Mouse (Mus musculus): ENCODE data around the gene Apol6. TPM values are rescaled to one million over a fixed set of nuclear protein-coding genes. Genes with fewer than 3 reads are reported as not detected.
A peak's percentile ranks its signal among the peaks of the same experiment; 100 is the strongest.

Gene Apol6
- polyA plus RNA-seq, 1 experiment from 2014 or later, result not detected

DNA sequence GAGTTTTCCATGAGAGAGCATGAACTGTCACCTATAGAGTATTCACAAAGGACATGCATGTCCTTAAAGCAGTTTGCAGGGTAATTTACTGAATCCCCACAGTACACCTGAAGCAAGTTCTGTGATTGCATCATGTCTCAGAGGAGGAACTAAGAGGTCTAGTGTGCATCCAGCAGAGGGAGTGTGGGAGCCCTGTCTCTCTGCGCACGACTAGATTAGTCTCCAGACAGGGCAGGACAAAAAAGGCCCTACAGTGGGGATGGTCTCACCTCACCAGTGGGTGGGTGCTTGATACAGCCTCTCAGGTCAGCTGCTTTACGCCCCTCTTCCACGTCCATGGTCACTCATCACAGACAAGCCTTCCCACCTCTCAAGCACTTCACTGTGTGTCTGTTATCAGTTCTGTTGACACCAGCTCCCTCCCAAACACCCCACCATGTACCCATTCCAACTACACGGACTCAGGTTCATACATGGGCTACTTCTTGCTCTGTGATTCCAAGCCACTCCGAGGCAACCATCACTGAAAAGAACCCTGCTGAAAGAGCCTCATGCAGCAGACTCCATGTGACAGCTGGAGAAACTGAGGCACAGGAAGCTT, 25.7 kb upstream of the Apol6 start:
- no peak overlapping the region for H3K4me2 ChIP-seq (replicated peaks)
- no peak overlapping the region for H3K9ac ChIP-seq (replicated peaks)
- no peaks in the 10 kb centered on the region for H3K9me3 ChIP-seq
- no peaks in the 10 kb centered on the region for H3K36me3 ChIP-seq
- H3K4me3 ChIP-seq, result no peak overlapping the region
- WGBS, result 63% methylated on average over 6 of the region's 6 CpGs
- no peaks in the 10 kb centered on the region for H3K27me3 ChIP-seq
- 0 out of 2 replicates have a peak, but pooled peaks have one; percentile 35 for ATAC-seq (replicated peaks)
- H3K4me1 ChIP-seq, result peaks cover 5% of the 10 kb centered on the region
- no peak overlapping the region for H3K27ac ChIP-seq (replicated peaks)

DNA sequence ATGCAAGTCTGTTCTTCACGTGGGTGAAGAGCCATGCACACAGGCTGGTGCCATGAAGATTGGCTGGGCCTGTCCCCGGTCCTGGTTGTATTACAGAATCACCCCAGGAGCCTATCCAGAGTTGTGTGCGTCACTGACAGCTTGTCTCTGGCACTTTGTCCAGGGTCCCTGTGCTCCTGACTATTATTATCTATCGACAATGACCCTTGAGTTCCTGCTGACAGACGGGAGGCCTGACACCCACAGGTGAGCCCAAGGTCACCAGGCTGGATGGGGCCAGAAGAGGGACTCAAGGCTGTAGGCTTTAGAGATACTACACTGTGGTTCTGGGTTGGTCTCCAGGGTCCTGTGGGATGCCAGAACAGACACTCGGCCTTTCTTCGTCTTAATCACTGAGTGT, 25.0 kb upstream of the Apol6 start:
- no peaks in the 10 kb centered on the region for H3K36me3 ChIP-seq
- no peak for ATAC-seq (replicated peaks)
- no peaks in the 10 kb centered on the region for H3K9me3 ChIP-seq
- no peak overlapping the region for H3K4me3 ChIP-seq
- no peak overlapping the region for H3K4me2 ChIP-seq (replicated peaks)
- no peak overlapping the region for H3K27ac ChIP-seq (replicated peaks)
- H3K27me3 ChIP-seq, result no peaks in the 10 kb centered on the region
- H3K4me1 ChIP-seq, result no peaks in the 10 kb centered on the region
- 91% methylated on average over 7 of the region's 7 CpGs for WGBS
- no peak overlapping the region for H3K9ac ChIP-seq (replicated peaks)

DNA sequence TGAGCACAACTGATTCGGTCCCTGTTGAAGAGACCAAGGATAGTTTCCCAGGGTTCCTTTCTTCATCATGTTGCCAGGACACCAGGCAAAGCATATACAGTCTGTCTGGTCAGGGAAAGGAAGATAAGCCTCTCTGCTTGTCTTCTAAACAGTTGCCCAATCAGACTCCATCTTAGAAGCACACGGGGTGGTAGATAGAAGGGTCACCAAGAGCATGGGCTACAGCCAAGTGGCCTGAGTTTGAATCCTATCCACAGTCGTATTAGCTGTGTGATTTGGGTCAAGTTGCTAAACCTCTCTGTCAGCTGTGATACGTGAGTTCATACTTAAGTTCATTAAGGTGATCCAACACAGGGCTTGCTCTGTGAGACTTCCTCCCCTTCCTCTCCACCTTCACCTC, 24.4 kb upstream of the Apol6 start:
- Histone ChIP-seq H3K4me2 (replicated peaks) (no peak overlapping the region), H3K4me3 (no peak overlapping the region), H3K27ac (replicated peaks) (no peak overlapping the region), H3K9ac (replicated peaks) (no peak overlapping the region), H3K4me1 (no peaks in the 10 kb centered on the region), H3K36me3 (no peaks in the 10 kb centered on the region), H3K27me3 (no peaks in the 10 kb centered on the region), H3K9me3 (no peaks in the 10 kb centered on the region)
- 92% methylated on average over 4 of the region's 4 CpGs for WGBS
- no peak for ATAC-seq (replicated peaks)

DNA sequence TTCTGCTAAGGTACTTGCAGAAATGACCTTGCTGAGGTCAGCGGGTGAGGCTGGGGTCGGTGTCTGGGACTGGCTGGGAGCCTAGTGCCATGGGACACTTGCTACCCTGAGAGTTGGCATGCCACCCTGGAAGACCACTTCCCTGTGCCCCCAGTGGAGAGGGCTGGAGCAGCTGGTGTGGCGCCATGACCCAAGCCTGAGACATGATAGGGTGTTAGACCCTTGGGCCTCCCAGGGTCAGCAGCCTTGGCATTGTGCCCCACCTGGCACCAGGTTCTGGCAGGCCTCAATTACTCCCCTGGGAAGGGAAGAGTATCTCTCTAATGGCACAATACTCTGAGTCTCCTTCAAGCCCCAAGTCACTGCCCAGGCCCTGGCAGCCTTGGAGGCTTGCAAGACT, 23.5 kb upstream of the Apol6 start:
- H3K4me3 ChIP-seq, result no peak overlapping the region
- H3K9ac ChIP-seq (replicated peaks), result no peak overlapping the region
- H3K4me1 ChIP-seq, result peaks cover 6% of the 10 kb centered on the region
- 93% methylated on average over 3 of the region's 3 CpGs for WGBS
- H3K4me2 ChIP-seq (replicated peaks), result no peak overlapping the region
- H3K36me3 ChIP-seq, result no peaks in the 10 kb centered on the region
- no peak overlapping the region for H3K27ac ChIP-seq (replicated peaks)
- no peaks in the 10 kb centered on the region for H3K9me3 ChIP-seq
- no peak for ATAC-seq (replicated peaks)
- no peaks in the 10 kb centered on the region for H3K27me3 ChIP-seq

DNA sequence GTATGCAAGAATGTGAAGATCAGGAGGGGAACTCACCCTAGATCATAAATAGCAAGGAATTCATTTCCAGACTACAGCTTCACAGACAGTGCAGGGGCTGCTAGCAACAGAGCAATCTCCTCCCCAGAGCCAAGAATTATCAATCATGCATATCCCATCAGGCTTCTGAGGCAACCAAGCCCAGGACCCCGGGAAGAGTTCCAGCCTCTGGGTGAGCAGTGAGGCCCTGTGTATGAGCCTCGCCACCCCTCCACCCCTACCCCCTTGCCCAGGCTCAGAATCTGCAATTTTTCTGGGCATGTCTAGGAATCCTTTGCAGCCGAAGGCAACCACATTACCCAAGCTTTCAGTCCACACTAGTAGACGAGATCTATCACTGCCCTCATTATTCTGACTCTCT, 22.7 kb upstream of the Apol6 start:
- Histone ChIP-seq H3K36me3 (no peaks in the 10 kb centered on the region), H3K4me1 (peaks cover 10% of the 10 kb centered on the region), H3K9me3 (no peaks in the 10 kb centered on the region), H3K9ac (replicated peaks) (no peak overlapping the region), H3K4me2 (replicated peaks) (no peak overlapping the region), H3K27ac (replicated peaks) (no peak overlapping the region), H3K27me3 (no peaks in the 10 kb centered on the region), H3K4me3 (no peak overlapping the region)
- ATAC-seq (replicated peaks), result no peak
- 85% methylated on average over 4 of the region's 4 CpGs for WGBS

DNA sequence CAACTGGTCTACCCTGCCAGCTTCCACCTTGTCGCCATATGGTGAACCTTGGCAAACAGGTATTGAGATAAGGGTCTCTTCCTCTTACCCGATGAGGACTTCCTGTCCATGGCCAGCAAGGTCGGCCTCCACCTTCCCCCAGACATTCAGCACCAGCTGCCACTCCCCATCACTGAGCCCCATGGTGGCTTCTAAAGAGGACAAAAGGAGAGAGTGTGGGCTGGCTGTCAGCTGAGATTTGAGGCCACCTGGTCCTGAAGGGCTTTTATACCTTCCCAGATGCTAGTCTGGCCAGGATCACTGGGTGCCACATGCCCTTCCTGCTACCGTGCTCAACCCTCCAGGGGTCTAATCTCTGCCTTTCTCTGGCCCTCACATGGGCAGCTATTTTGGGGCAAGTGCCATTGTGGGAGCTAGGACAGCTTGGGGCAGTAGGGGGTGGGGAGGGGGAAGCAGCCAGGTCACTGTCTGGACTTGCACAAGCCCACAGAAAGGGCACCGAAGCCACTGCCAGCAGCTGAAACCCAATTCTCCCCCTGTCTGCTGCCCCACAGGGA, 22.1 kb upstream of the Apol6 start:
- H3K9ac ChIP-seq (replicated peaks), result no peak overlapping the region
- no peaks in the 10 kb centered on the region for H3K9me3 ChIP-seq
- H3K36me3 ChIP-seq, result no peaks in the 10 kb centered on the region
- no peak overlapping the region for H3K4me3 ChIP-seq
- 73% methylated on average over 5 of the region's 5 CpGs for WGBS
- no peak overlapping the region for H3K27ac ChIP-seq (replicated peaks)
- no peaks in the 10 kb centered on the region for H3K27me3 ChIP-seq
- H3K4me1 ChIP-seq, result peaks cover 10% of the 10 kb centered on the region
- ATAC-seq (replicated peaks), result no peak
- no peak overlapping the region for H3K4me2 ChIP-seq (replicated peaks)

DNA sequence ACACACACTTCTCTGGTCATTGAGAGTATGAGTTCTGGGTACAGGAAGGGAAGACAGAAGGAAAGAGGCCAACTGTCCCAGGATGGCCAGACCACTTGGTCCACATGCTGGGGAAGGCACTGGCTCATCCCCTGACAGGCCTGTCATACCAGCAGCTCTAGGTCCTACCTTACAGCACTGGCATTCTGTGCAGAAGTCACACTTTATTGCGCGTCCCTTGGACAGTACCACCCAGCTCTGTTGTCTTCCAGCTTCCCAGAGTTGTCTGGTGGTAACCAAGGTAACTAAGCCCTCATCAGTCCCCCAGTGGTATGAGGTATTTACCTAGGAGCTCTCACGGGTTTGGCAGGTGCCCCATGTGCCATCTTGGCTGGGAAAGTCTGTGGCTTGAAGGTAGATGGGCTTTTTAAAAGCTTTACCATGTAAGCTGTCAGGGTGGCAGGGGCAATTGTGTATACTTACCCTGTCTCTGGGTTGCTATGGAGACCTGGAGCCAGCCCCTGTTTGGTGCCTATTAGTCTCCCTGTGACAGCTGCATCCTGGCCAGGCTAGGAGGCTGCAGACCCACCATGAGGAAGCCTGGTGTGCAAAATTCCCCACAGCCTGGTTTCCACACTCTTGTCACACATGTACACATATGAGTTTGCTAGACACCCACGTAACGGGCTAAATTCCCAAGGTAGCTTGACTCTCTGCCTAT, 18.5 kb upstream of the Apol6 start:
- no peak overlapping the region for H3K9ac ChIP-seq (replicated peaks)
- no peak for ATAC-seq (replicated peaks)

DNA sequence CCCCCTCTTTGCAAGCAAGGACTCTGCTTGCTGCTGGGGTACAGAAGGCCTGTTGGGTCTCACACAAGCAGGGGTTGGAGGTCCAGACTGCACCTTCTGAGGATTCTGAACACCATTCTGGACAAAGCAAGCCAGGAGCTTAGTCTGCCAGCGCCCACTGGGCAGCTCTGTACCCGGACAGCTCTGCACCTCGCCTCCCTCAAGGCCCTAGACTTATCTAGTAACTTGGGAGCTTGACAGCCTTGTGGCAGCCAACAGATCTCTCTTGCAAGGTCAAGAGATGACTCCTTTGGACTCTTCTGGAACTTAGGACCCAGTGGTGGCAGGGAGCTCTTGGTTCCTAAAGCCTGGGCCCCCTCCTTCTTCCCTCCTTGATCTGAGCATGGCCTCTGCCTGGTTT, 17.4 kb upstream of the Apol6 start:
- Histone ChIP-seq H3K27me3 (no peaks in the 10 kb centered on the region), H3K4me2 (replicated peaks) (no peak overlapping the region), H3K4me1 (peaks cover 15% of the 10 kb centered on the region), H3K27ac (replicated peaks) (no peak overlapping the region), H3K36me3 (no peaks in the 10 kb centered on the region), H3K4me3 (no peak overlapping the region), H3K9ac (replicated peaks) (no peak overlapping the region), H3K9me3 (no peaks in the 10 kb centered on the region)
- no peak for ATAC-seq (replicated peaks)
- 91% methylated on average over 3 of the region's 3 CpGs for whole genome bisulfite sequencing

More for the DNA sequence above, 18.5 kb upstream of the Apol6 start:
- no peaks in the 10 kb centered on the region for H3K27me3 ChIP-seq
- no peak overlapping the region; the same call in 1 of the 2 replicates for H3K27ac ChIP-seq (replicated peaks)
- H3K9me3 ChIP-seq, result no peaks in the 10 kb centered on the region
- peaks cover 15% of the 10 kb centered on the region for H3K4me1 ChIP-seq
- no peaks in the 10 kb centered on the region for H3K36me3 ChIP-seq
- H3K4me2 ChIP-seq (replicated peaks), result no peak overlapping the region
- H3K4me3 ChIP-seq, result no peak overlapping the region
- WGBS, result 62% methylated on average over 5 of the region's 5 CpGs

DNA sequence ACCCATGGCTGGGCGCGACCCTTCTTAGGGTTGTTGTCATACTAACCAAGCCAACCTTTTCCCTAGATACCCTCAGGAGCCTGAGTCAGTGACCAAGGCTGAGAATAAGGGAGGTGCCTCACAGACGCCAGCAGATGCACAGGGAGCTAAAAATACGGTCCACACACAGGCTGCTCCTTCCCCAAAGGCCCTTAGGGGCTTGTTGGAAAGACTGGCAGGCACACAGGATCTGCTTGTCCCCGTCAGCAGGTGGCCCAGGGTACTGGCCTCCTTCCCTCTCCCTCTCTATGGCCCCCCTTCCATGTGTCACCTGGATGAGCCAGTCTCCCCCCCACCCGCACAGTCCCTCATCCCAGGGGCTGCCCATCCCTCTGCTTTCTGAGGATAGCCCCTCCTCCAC, 16.9 kb upstream of the Apol6 start:
- no peak for ATAC-seq (replicated peaks)
- H3K36me3 ChIP-seq, result no peaks in the 10 kb centered on the region
- H3K4me1 ChIP-seq, result peaks cover 15% of the 10 kb centered on the region
- 71% methylated on average over 6 of the region's 6 CpGs for WGBS
- H3K9ac ChIP-seq (replicated peaks), result no peak overlapping the region
- H3K4me3 ChIP-seq, result no peak overlapping the region
- no peaks in the 10 kb centered on the region for H3K9me3 ChIP-seq
- H3K4me2 ChIP-seq (replicated peaks), result no peak overlapping the region
- no peak overlapping the region for H3K27ac ChIP-seq (replicated peaks)
- no peaks in the 10 kb centered on the region for H3K27me3 ChIP-seq

DNA sequence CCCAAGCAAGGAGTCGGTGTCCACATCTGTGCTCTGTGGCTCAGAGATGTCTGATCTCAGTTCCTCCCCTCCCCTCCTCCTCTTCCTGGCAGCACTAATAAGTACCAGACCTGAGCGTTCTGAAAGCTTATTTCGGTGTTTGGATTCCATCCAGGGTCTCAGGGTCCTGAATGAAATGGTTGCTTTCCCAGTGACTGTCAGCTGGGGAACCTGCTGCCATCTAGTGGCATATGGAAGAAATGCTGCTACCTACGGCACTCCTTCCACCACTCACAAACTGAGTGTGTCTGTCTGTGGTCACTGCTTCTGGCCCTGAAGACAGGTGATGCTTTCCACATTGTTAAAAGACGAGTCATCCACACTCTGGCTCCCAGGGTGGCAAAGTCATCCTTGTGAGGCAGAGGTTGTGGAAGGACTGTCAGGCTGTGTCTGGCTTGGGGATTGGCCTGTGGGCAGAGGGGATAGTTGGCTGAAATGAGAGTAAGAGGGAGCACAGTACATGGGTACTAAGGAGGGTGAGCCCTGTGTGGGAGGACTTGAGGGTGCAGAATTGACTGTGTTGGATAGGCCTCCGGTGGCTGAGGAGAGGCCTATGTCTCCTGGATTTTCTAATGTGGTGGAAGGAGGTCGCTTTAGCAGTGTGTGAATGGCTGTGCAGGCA, 15.1 kb upstream of the Apol6 start:
- H3K4me3 ChIP-seq, result no peak overlapping the region
- H3K36me3 ChIP-seq, result no peaks in the 10 kb centered on the region
- ATAC-seq (replicated peaks), result peak; percentile 69
- H3K4me1 ChIP-seq, result peaks cover 15% of the 10 kb centered on the region
- no peak overlapping the region; the same call in 1 of the 2 replicates for H3K27ac ChIP-seq (replicated peaks)
- H3K27me3 ChIP-seq, result no peaks in the 10 kb centered on the region
- H3K9me3 ChIP-seq, result no peaks in the 10 kb centered on the region
- H3K4me2 ChIP-seq (replicated peaks), result peak overlapping the region; percentile 26; the same call in 1 of the 2 replicates
- no peak overlapping the region for H3K9ac ChIP-seq (replicated peaks)
- 24% methylated on average over 7 of the region's 7 CpGs for WGBS

DNA sequence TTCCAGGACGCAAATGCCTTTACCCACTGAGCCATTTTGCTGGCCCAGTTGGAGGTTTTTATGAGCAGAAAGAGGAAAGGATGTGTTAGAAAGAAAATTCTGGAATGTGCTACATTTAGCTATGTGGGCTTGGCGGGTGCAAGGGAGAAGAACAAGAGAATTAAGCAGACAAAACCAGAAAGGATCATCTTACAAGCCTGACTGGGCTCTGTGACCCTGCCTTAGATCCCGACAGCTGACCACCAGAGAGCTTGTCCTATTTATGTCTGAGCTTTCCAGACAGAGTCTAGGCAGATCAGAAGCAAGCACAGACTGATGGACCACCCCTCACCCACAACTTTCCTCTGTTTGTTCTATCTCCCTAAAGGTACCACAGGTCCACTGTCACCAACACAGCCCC, 13.3 kb upstream of the Apol6 start:
- H3K4me2 ChIP-seq (replicated peaks), result no peak overlapping the region
- 49% methylated on average over 3 of the region's 3 CpGs for WGBS
- no peaks in the 10 kb centered on the region for H3K27me3 ChIP-seq
- ATAC-seq (replicated peaks), result no peak
- no peak overlapping the region for H3K27ac ChIP-seq (replicated peaks)
- H3K9ac ChIP-seq (replicated peaks), result no peak overlapping the region
- no peaks in the 10 kb centered on the region for H3K36me3 ChIP-seq
- no peak overlapping the region for H3K4me3 ChIP-seq
- H3K9me3 ChIP-seq, result no peaks in the 10 kb centered on the region
- peaks cover 7% of the 10 kb centered on the region; the same call in 1 of the 2 replicates for H3K4me1 ChIP-seq

DNA sequence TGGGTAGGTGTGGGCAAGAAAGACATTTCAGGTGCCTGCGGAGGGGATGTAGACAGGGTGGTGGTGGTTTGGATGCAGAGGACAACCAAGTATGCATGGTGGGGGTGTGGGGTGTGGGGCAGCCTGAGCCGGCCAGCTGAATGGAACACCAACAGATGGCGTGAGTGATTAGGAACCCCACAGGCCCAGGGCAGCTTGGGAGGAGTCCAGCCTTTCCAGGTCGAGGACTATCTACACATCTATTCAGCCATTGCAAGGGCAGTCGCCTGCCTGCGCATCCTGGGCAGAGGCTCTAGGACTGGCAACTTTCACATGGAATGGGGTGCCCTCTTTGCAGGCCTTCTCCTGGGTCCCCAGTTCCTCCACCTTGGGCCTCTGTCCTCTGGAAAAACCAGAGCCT, 10.0 kb upstream of the Apol6 start:
- ATAC-seq (replicated peaks), result no peak
- WGBS, result 82% methylated on average over 6 of the region's 6 CpGs
- Histone ChIP-seq H3K4me3 (no peak overlapping the region), H3K27me3 (no peaks in the 10 kb centered on the region), H3K9ac (replicated peaks) (no peak overlapping the region), H3K4me1 (0 out of 2 replicates have a peak, but pooled peaks cover 11% of the 10 kb centered on the region), H3K36me3 (no peaks in the 10 kb centered on the region), H3K4me2 (replicated peaks) (no peak overlapping the region), H3K27ac (replicated peaks) (no peak overlapping the region), H3K9me3 (no peaks in the 10 kb centered on the region)

Measured in forebrain, embryonic 15.5 days (tissue).